Mouse (Mus musculus): ENCODE results near the gene Nos1. TPM values are rescaled to one million over a fixed set of nuclear protein-coding genes. Genes with fewer than 3 reads are reported as not detected.

Gene Nos1
- polyA plus RNA-seq, 1 experiment: 0.15 TPM

GRCm38 (mm10) chr5:117781178-117781577 is 346 bp downstream of the Nos1 start:
- H3K4me1 ChIP-seq (ENCODE audit: control insufficient read depth, insufficient read depth, low read length): no peaks in the 10 kb centered on the region
- no peak overlapping the region for H3K27ac ChIP-seq (ENCODE audit: control insufficient read depth, insufficient read depth, low read depth, low read length, poor library complexity)
- TF ChIP-seq CTCF (IDR thresholded peaks at IDR 0.05; ENCODE audit: control insufficient read depth, insufficient read depth, low read length) (no peak), POLR2A (IDR thresholded peaks at IDR 0.05; ENCODE audit: borderline replicate concordance, control insufficient read depth, low read depth, low read length) (no peak)
- WGBS: 73% methylated on average over 6 of the region's 6 CpGs
- H3K4me3 ChIP-seq (replicated peaks; ENCODE audit: control insufficient read depth, low read depth, low read length): no peak overlapping the region

- H3K4me1 ChIP-seq (ENCODE audit: control insufficient read depth, insufficient read depth, low read length): no peaks in the 10 kb centered on the region
- 64% methylated on average over 6 of the region's 6 CpGs for WGBS
- H3K4me3 ChIP-seq (replicated peaks; ENCODE audit: control insufficient read depth, low read depth, low read length): no peak overlapping the region
- no peak overlapping the region for H3K27ac ChIP-seq (ENCODE audit: control insufficient read depth, insufficient read depth, low read depth, low read length, poor library complexity)
- TF ChIP-seq POLR2A (IDR thresholded peaks at IDR 0.05; ENCODE audit: borderline replicate concordance, control insufficient read depth, low read depth, low read length) (no peak), CTCF (IDR thresholded peaks at IDR 0.05; ENCODE audit: control insufficient read depth, insufficient read depth, low read length) (no peak)
These were observed 9.2 kb downstream of the Nos1 start for GRCm38 (mm10) chr5:117790071-117790470.

- H3K4me1 ChIP-seq (ENCODE audit: control insufficient read depth, insufficient read depth, low read length): no peaks in the 10 kb centered on the region
- TF ChIP-seq CTCF (IDR thresholded peaks at IDR 0.05; ENCODE audit: control insufficient read depth, insufficient read depth, low read length) (no peak), POLR2A (IDR thresholded peaks at IDR 0.05; ENCODE audit: borderline replicate concordance, control insufficient read depth, low read depth, low read length) (no peak)
- WGBS: 87% methylated on average over 14 of the region's 14 CpGs
- H3K27ac ChIP-seq (ENCODE audit: control insufficient read depth, insufficient read depth, low read depth, low read length, poor library complexity): no peak overlapping the region
- no peak overlapping the region for H3K4me3 ChIP-seq (replicated peaks; ENCODE audit: control insufficient read depth, low read depth, low read length)
These were observed 11.0 kb downstream of the Nos1 start for GRCm38 (mm10) chr5:117791875-117792274.

GRCm38 (mm10) chr5:117800849-117801248 is 20.0 kb downstream of the Nos1 start:
- H3K4me3 ChIP-seq (replicated peaks; ENCODE audit: control insufficient read depth, low read depth, low read length): no peak overlapping the region
- TF ChIP-seq POLR2A (IDR thresholded peaks at IDR 0.05; ENCODE audit: borderline replicate concordance, control insufficient read depth, low read depth, low read length) (no peak), CTCF (IDR thresholded peaks at IDR 0.05; ENCODE audit: control insufficient read depth, insufficient read depth, low read length) (no peak)
- H3K4me1 ChIP-seq (ENCODE audit: control insufficient read depth, insufficient read depth, low read length): no peaks in the 10 kb centered on the region
- H3K27ac ChIP-seq (ENCODE audit: control insufficient read depth, insufficient read depth, low read depth, low read length, poor library complexity): no peak overlapping the region
- WGBS: 74% methylated on average over 9 of the region's 9 CpGs

- TF ChIP-seq CTCF (IDR thresholded peaks at IDR 0.05; ENCODE audit: control insufficient read depth, insufficient read depth, low read length): no peak
- WGBS: 83% methylated on average over 11 of the region's 11 CpGs
- Histone ChIP-seq H3K4me1 (ENCODE audit: control insufficient read depth, insufficient read depth, low read length) (no peaks in the 10 kb centered on the region), H3K27ac (ENCODE audit: control insufficient read depth, insufficient read depth, low read depth, low read length, poor library complexity) (no peak overlapping the region), H3K4me3 (replicated peaks; ENCODE audit: control insufficient read depth, low read depth, low read length) (no peak overlapping the region)
These were observed 21.3 kb downstream of the Nos1 start for GRCm38 (mm10) chr5:117802071-117802521.

GRCm38 (mm10) chr5:117803551-117803950 is 22.7 kb downstream of the Nos1 start:
- Histone ChIP-seq H3K27ac (ENCODE audit: control insufficient read depth, insufficient read depth, low read depth, low read length, poor library complexity) (no peak overlapping the region), H3K4me1 (ENCODE audit: control insufficient read depth, insufficient read depth, low read length) (no peaks in the 10 kb centered on the region), H3K4me3 (replicated peaks; ENCODE audit: control insufficient read depth, low read depth, low read length) (no peak overlapping the region)
- 62% methylated on average over 7 of the region's 7 CpGs for WGBS
- TF ChIP-seq POLR2A (IDR thresholded peaks at IDR 0.05; ENCODE audit: borderline replicate concordance, control insufficient read depth, low read depth, low read length) (no peak), CTCF (IDR thresholded peaks at IDR 0.05; ENCODE audit: control insufficient read depth, insufficient read depth, low read length) (no peak)

- Histone ChIP-seq H3K4me1 (ENCODE audit: control insufficient read depth, insufficient read depth, low read length) (no peaks in the 10 kb centered on the region), H3K4me3 (replicated peaks; ENCODE audit: control insufficient read depth, low read depth, low read length) (no peak overlapping the region), H3K27ac (ENCODE audit: control insufficient read depth, insufficient read depth, low read depth, low read length, poor library complexity) (no peak overlapping the region)
- TF ChIP-seq POLR2A (IDR thresholded peaks at IDR 0.05; ENCODE audit: borderline replicate concordance, control insufficient read depth, low read depth, low read length) (no peak), CTCF (IDR thresholded peaks at IDR 0.05; ENCODE audit: control insufficient read depth, insufficient read depth, low read length) (no peak)
- 81% methylated on average over 7 of the region's 7 CpGs for WGBS
These were observed 30.1 kb downstream of the Nos1 start for GRCm38 (mm10) chr5:117810930-117811329.

GRCm38 (mm10) chr5:117818800-117819199 is 38.0 kb downstream of the Nos1 start:
- no peaks in the 10 kb centered on the region for H3K4me1 ChIP-seq (ENCODE audit: control insufficient read depth, insufficient read depth, low read length)
- TF ChIP-seq CTCF (IDR thresholded peaks at IDR 0.05; ENCODE audit: control insufficient read depth, insufficient read depth, low read length) (no peak), POLR2A (IDR thresholded peaks at IDR 0.05; ENCODE audit: borderline replicate concordance, control insufficient read depth, low read depth, low read length) (no peak)
- WGBS: 85% methylated on average over 6 of the region's 6 CpGs
- H3K4me3 ChIP-seq (replicated peaks; ENCODE audit: control insufficient read depth, low read depth, low read length): no peak overlapping the region
- H3K27ac ChIP-seq (ENCODE audit: control insufficient read depth, insufficient read depth, low read depth, low read length, poor library complexity): no peak overlapping the region

- 70% methylated on average over 7 of the region's 7 CpGs for WGBS
- no peaks in the 10 kb centered on the region for H3K4me1 ChIP-seq (ENCODE audit: control insufficient read depth, insufficient read depth, low read length)
- TF ChIP-seq CTCF (IDR thresholded peaks at IDR 0.05; ENCODE audit: control insufficient read depth, insufficient read depth, low read length) (no peak), POLR2A (IDR thresholded peaks at IDR 0.05; ENCODE audit: borderline replicate concordance, control insufficient read depth, low read depth, low read length) (no peak)
These were observed 39.6 kb downstream of the Nos1 start for GRCm38 (mm10) chr5:117820445-117820844.

More at GRCm38 (mm10) chr5:117820445-117820844, 39.6 kb downstream of the Nos1 start:
- no peak overlapping the region for H3K27ac ChIP-seq (ENCODE audit: control insufficient read depth, insufficient read depth, low read depth, low read length, poor library complexity)
- H3K4me3 ChIP-seq (replicated peaks; ENCODE audit: control insufficient read depth, low read depth, low read length): no peak overlapping the region
